Mouse (Mus musculus) kidney, embryonic 16.5 days (tissue): Measurements from ENCODE around the gene Nfyc. TPM values are rescaled to one million over a fixed set of nuclear protein-coding genes. Genes with fewer than 3 reads are reported as not detected.

Experiments used
- ATAC-seq: fragments of 200-750 bp; cut with Nextera tagmentation; 2 replicates; pipeline ENCODE4 v1.8.0; 2017; ENCODE audit warnings: moderate TSS enrichment; ENCODE audit not compliant: low FRiP score, low TSS enrichment
- H3K27ac ChIP-seq: fragments of 300-500 bp; sonication (generic); 2 replicates; pipeline ENCODE4 v1.5.1; 2014; ENCODE audit warnings: low read length
- H3K27me3 ChIP-seq: fragments of 300-500 bp; sonication (generic); 2 replicates; pipeline ENCODE4 v1.6.1; 2014; ENCODE audit warnings: low read length, control low read depth, mixed read lengths; ENCODE audit not compliant: insufficient read depth
- H3K36me3 ChIP-seq: fragments of 300-500 bp; sonication (generic); 2 replicates; pipeline ENCODE4 v1.6.1; 2014; ENCODE audit warnings: low read length, control low read depth, mixed read lengths; ENCODE audit not compliant: insufficient read depth
- H3K4me1 ChIP-seq: fragments of 300-500 bp; sonication (generic); 2 replicates; pipeline ENCODE4 v1.6.1; 2014; ENCODE audit warnings: low read length, control low read depth, mixed read lengths; ENCODE audit not compliant: insufficient read depth
- H3K4me2 ChIP-seq: fragments of 300-500 bp; sonication (generic); replicated peaks from 2 replicates; pipeline ENCODE4 v1.6.1; 2014; ENCODE audit warnings: low read depth, low read length
- H3K4me3 ChIP-seq: fragments of 300-500 bp; sonication (generic); 2 replicates; pipeline ENCODE4 v1.5.1; 2014; ENCODE audit warnings: mild to moderate bottlenecking, low read length
- H3K9ac ChIP-seq: fragments of 300-500 bp; sonication (generic); replicated peaks from 2 replicates; pipeline ENCODE4 v1.6.1; 2014; ENCODE audit warnings: low read length
- H3K9me3 ChIP-seq: fragments of 300-500 bp; sonication (generic); 2 replicates; pipeline ENCODE4 v1.6.1; 2016; ENCODE audit warnings: low read length, control low read depth
- WGBS: fragments of 180-500 bp; shearing (Covaris S2); extraction: QIAGEN DNeasy Blood & Tissue Kit; methylation state at CpG from one replicate; pipeline ENCODE4 v1.1.7; 2014; 5-methylcytosine and 5-hydroxymethylcytosine counted together
- polyA plus RNA-seq: library from polyadenylated mRNA; unstranded; fragments of >200 nt; fragmentation: Nextera tagmentation; extraction: Ambion mirVana; gene quantifications from 2 replicates; pipeline ENCODE4 v1.2.1, GENCODE M21; 2015

Gene Nfyc
- polyA plus RNA-seq, 1 experiment from 2014 or later = 123 TPM

- H3K4me2 ChIP-seq = no peak overlapping the region
- no peak for ATAC-seq
- peaks cover 11% of the 10 kb centered on the region for H3K4me1 ChIP-seq
- H3K36me3 ChIP-seq = no peaks in the 10 kb centered on the region
- H3K9me3 ChIP-seq = no peaks in the 10 kb centered on the region
- H3K27ac ChIP-seq = no peak overlapping the region
- H3K9ac ChIP-seq = no peak overlapping the region
- no peaks in the 10 kb centered on the region for H3K27me3 ChIP-seq
- H3K4me3 ChIP-seq = no peak overlapping the region
- 96% methylated on average over 2 of the region's 2 CpGs for WGBS
Observed at GRCm38 (mm10) chr4:120796687-120797086, 34.7 kb downstream of the Nfyc start.

GRCm38 (mm10) chr4:120795646-120796045 lies 35.7 kb downstream of the Nfyc start:
- Histone ChIP-seq H3K4me2 (no peak overlapping the region), H3K27ac (no peak overlapping the region), H3K4me3 (no peak overlapping the region), H3K9me3 (no peaks in the 10 kb centered on the region), H3K4me1 (peaks cover 9% of the 10 kb centered on the region), H3K9ac (no peak overlapping the region), H3K27me3 (no peaks in the 10 kb centered on the region), H3K36me3 (peaks cover 2% of the 10 kb centered on the region; the same call in 1 of the 2 replicates)
- ATAC-seq = no peak
- WGBS = 74% methylated on average over 1 of the region's 1 CpGs

- Histone ChIP-seq H3K9me3 (no peaks in the 10 kb centered on the region), H3K4me3 (no peak overlapping the region), H3K27ac (no peak overlapping the region), H3K4me1 (peaks cover 6% of the 10 kb centered on the region), H3K4me2 (no peak overlapping the region), H3K27me3 (no peaks in the 10 kb centered on the region), H3K9ac (no peak overlapping the region), H3K36me3 (peaks cover 29% of the 10 kb centered on the region)
- 90% methylated on average over 2 of the region's 2 CpGs for WGBS
- ATAC-seq = no peak
Observed at GRCm38 (mm10) chr4:120792918-120793317, 38.5 kb downstream of the Nfyc start.

- H3K9ac ChIP-seq = no peak overlapping the region
- peaks cover 54% of the 10 kb centered on the region for H3K36me3 ChIP-seq
- H3K9me3 ChIP-seq = no peaks in the 10 kb centered on the region
- no peaks in the 10 kb centered on the region for H3K4me1 ChIP-seq
- WGBS = 92% methylated on average over 4 of the region's 4 CpGs
- H3K27me3 ChIP-seq = no peaks in the 10 kb centered on the region
- no peak overlapping the region for H3K27ac ChIP-seq
- no peak for ATAC-seq
- no peak overlapping the region for H3K4me2 ChIP-seq
- H3K4me3 ChIP-seq = no peak overlapping the region
Observed at GRCm38 (mm10) chr4:120790027-120790426, 41.3 kb downstream of the Nfyc start.

- H3K9ac ChIP-seq = no peak overlapping the region
- H3K4me2 ChIP-seq = no peak overlapping the region
- H3K27ac ChIP-seq = no peak overlapping the region
- H3K4me1 ChIP-seq = no peaks in the 10 kb centered on the region
- H3K27me3 ChIP-seq = peaks cover 3% of the 10 kb centered on the region; the same call in 1 of the 2 replicates
- no peaks in the 10 kb centered on the region for H3K9me3 ChIP-seq
- no peak for ATAC-seq
- peaks cover 36% of the 10 kb centered on the region for H3K36me3 ChIP-seq
- no peak overlapping the region for H3K4me3 ChIP-seq
- WGBS = 63% methylated on average over 5 of the region's 5 CpGs
Observed at GRCm38 (mm10) chr4:120755801-120756200, 75.6 kb downstream of the Nfyc start.

GRCm38 (mm10) chr4:120755299-120755698 lies 76.1 kb downstream of the Nfyc start:
- no peak overlapping the region for H3K4me3 ChIP-seq
- no peak overlapping the region for H3K4me2 ChIP-seq
- WGBS = 0% methylated on average over 1 of the region's 1 CpGs
- H3K36me3 ChIP-seq = peaks cover 31% of the 10 kb centered on the region
- H3K27me3 ChIP-seq = peaks cover 5% of the 10 kb centered on the region; the same call in 1 of the 2 replicates
- H3K4me1 ChIP-seq = no peaks in the 10 kb centered on the region
- H3K9me3 ChIP-seq = no peaks in the 10 kb centered on the region
- no peak overlapping the region for H3K9ac ChIP-seq
- peak; percentile 51; the same call in 1 of the 2 replicates for ATAC-seq
- no peak overlapping the region for H3K27ac ChIP-seq

GRCm38 (mm10) chr4:120749601-120750000 lies 81.8 kb downstream of the Nfyc start:
- H3K4me3 ChIP-seq = no peak overlapping the region
- H3K36me3 ChIP-seq = no peaks in the 10 kb centered on the region
- H3K9me3 ChIP-seq = no peaks in the 10 kb centered on the region
- H3K9ac ChIP-seq = no peak overlapping the region
- ATAC-seq = no peak
- peaks cover 55% of the 10 kb centered on the region for H3K27me3 ChIP-seq
- WGBS = 51% methylated on average over 2 of the region's 2 CpGs
- peaks cover 19% of the 10 kb centered on the region; the same call in 1 of the 2 replicates for H3K4me1 ChIP-seq
- H3K27ac ChIP-seq = no peak overlapping the region
- H3K4me2 ChIP-seq = no peak overlapping the region

GRCm38 (mm10) chr4:120747941-120748866 lies 83.2 kb downstream of the Nfyc start, which contains the start of gene Kcnq4:
Gene Kcnq4 (minus strand): TSS chr4:120748612.
- H3K36me3 ChIP-seq = no peaks in the 10 kb centered on the region
- H3K27ac ChIP-seq = no peak within 1 kb of the TSS
- peaks cover 25% of the 10 kb centered on the region; the same call in 1 of the 2 replicates for H3K4me1 ChIP-seq
- peak within 1 kb of the TSS; percentile 65 for H3K4me3 ChIP-seq
- 3% methylated on average over 42 of the region's 42 CpGs for WGBS
- no peaks in the 10 kb centered on the region for H3K9me3 ChIP-seq
- ATAC-seq = 0 out of 2 replicates have a peak, but pooled peaks have one; percentile 1
- peaks cover 55% of the 10 kb centered on the region for H3K27me3 ChIP-seq
- H3K4me2 ChIP-seq = peak within 1 kb of the TSS; percentile 100
- peak within 1 kb of the TSS; percentile 65 for H3K9ac ChIP-seq

- no peaks in the 10 kb centered on the region for H3K36me3 ChIP-seq
- peak overlapping the region; percentile 100 for H3K4me2 ChIP-seq
- H3K4me1 ChIP-seq = peaks cover 30% of the 10 kb centered on the region; the same call in 1 of the 2 replicates
- no peak overlapping the region for H3K27ac ChIP-seq
- ATAC-seq = peak; percentile 52
- under 1% methylated on average over 52 of the region's 75 CpGs for WGBS
- no peaks in the 10 kb centered on the region for H3K9me3 ChIP-seq
- peaks cover 55% of the 10 kb centered on the region for H3K27me3 ChIP-seq
- peak overlapping the region; percentile 65 for H3K9ac ChIP-seq
- H3K4me3 ChIP-seq = peak overlapping the region; percentile 65
Observed at GRCm38 (mm10) chr4:120747243-120747792, 84.1 kb downstream of the Nfyc start.
